Mouse (Mus musculus) heart, embryonic 16.5 days (tissue): ENCODE measurements at regions not wholly inside any gene's neighbourhood (a gene's known extent, or its start where the extent isn't known, plus 50 kb on each side); places are given as distances from the start of the nearest gene placed in this dataset.

ENCODE experiments used
- ATAC-seq: fragments of 200-750 bp; cut with Nextera tagmentation; replicated peaks from 2 replicates; pipeline ENCODE4 v1.8.0; 2017; ENCODE audit warnings: moderate number of reproducible peaks; ENCODE audit not compliant: insufficient read depth, low FRiP score; ENCODE audit errors: extremely low read depth
- H3K27ac ChIP-seq: fragments of 300-500 bp; sonication (generic); 2 replicates; pipeline ENCODE4 v1.5.1; 2014; ENCODE audit warnings: mild to moderate bottlenecking, low read length, control low read depth, moderate library complexity
- H3K27me3 ChIP-seq: fragments of 300-500 bp; sonication (generic); 2 replicates; pipeline ENCODE4 v1.6.1; 2014; ENCODE audit warnings: low read length, mixed read lengths; ENCODE audit not compliant: control insufficient read depth, insufficient read depth
- H3K36me3 ChIP-seq: fragments of 300-500 bp; sonication (generic); 2 replicates; pipeline ENCODE4 v1.6.1; 2014; ENCODE audit not compliant: control insufficient read depth, insufficient read depth
- H3K4me1 ChIP-seq: fragments of 300-500 bp; sonication (generic); 2 replicates; pipeline ENCODE4 v1.6.1; 2014; ENCODE audit warnings: low read length, mixed read lengths; ENCODE audit not compliant: control insufficient read depth, insufficient read depth
- H3K4me2 ChIP-seq: fragments of 300-500 bp; sonication (generic); 2 replicates; pipeline ENCODE4 v1.6.1; 2014; ENCODE audit warnings: low read depth, mild to moderate bottlenecking, control low read depth, low read length
- H3K4me3 ChIP-seq: fragments of 300-500 bp; sonication (generic); 2 replicates; pipeline ENCODE4 v1.5.1; 2014; ENCODE audit warnings: mild to moderate bottlenecking, control low read depth, low read length
- H3K9ac ChIP-seq: fragments of 300-500 bp; sonication (generic); 2 replicates; pipeline ENCODE4 v1.6.1; 2014; ENCODE audit warnings: low read length, control low read depth
- H3K9me3 ChIP-seq: fragments of 300-500 bp; sonication (generic); replicated peaks from 2 replicates; pipeline ENCODE4 v1.6.1; 2016; ENCODE audit warnings: low read length; ENCODE audit not compliant: control insufficient read depth
- WGBS: fragments of 180-500 bp; shearing (Covaris S2); extraction: QIAGEN DNeasy Blood & Tissue Kit; methylation state at CpG from one replicate; pipeline ENCODE4 v1.1.7; 2014; 5-methylcytosine and 5-hydroxymethylcytosine counted together

GRCm38 (mm10) chr13:56359554-56359953 lies 63.2 kb upstream of the Cxcl14 start:
- Histone ChIP-seq H3K27ac (no peak overlapping the region), H3K4me1 (no peaks in the 10 kb centered on the region), H3K9ac (no peak overlapping the region), H3K4me2 (no peak overlapping the region), H3K9me3 (no peaks in the 10 kb centered on the region), H3K4me3 (no peak overlapping the region), H3K27me3 (no peaks in the 10 kb centered on the region; the same call in 1 of the 2 replicates), H3K36me3 (no peaks in the 10 kb centered on the region)
- WGBS: 84% methylated on average over 18 of the region's 18 CpGs
- no peak for ATAC-seq

GRCm38 (mm10) chr13:56360803-56361202 lies 64.5 kb upstream of the Cxcl14 start:
- Histone ChIP-seq H3K4me2 (no peak overlapping the region), H3K36me3 (no peaks in the 10 kb centered on the region), H3K27ac (no peak overlapping the region), H3K27me3 (no peaks in the 10 kb centered on the region; the same call in 1 of the 2 replicates), H3K9ac (no peak overlapping the region), H3K4me3 (no peak overlapping the region), H3K4me1 (no peaks in the 10 kb centered on the region), H3K9me3 (no peaks in the 10 kb centered on the region)
- no peak for ATAC-seq
- WGBS: 79% methylated on average over 2 of the region's 2 CpGs

DNA sequence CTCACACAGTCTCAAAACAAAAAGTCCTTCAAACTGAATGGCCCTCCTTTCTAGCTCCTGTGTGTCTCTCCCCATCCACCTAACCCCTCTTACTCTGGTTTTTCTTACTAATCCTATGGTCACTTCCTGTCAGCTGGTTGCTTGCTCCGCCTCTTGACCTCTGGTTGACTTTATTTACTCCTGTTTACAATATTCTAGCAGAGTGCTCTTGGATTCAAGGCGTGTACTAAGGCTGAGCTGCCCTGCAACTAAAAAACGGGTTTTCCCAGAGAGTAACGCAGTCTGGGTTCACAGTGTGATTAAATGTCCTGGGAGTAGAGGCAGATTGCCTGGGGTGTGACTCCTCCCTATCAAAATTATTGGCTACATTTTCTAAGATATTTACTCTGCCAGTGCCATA lies 64.2 kb upstream of the Gm3045 start:
- H3K27me3 ChIP-seq: no peaks in the 10 kb centered on the region; the same call in 1 of the 2 replicates
- no peak overlapping the region for H3K27ac ChIP-seq
- H3K4me2 ChIP-seq: no peak overlapping the region
- no peak for ATAC-seq
- H3K4me3 ChIP-seq: no peak overlapping the region
- no peaks in the 10 kb centered on the region for H3K9me3 ChIP-seq
- no peak overlapping the region for H3K9ac ChIP-seq
- H3K36me3 ChIP-seq: no peaks in the 10 kb centered on the region
- H3K4me1 ChIP-seq: no peaks in the 10 kb centered on the region
- 71% methylated on average over 4 of the region's 4 CpGs for WGBS

DNA sequence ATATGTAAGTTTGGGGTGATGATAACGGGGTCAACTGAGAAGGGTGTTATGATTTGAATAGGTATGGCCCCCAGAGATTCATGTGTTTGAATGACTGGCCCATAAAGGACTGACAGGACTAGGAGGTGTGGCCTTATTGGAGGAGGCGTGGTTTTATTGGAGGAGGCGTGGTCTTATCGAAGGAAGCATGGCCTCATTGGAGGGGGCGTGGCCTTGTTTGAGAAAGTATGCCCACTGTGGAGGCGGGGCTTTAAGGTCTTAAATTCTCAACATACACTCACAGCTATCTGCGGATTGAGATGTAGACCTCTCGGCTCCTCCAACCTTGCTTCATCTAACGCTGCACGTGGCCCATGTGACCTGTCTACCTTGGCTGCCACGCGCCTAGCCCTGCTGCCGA lies 63.7 kb upstream of the Gm3045 start:
- WGBS: 40% methylated on average over 13 of the region's 13 CpGs
- no peak overlapping the region for H3K9ac ChIP-seq
- H3K9me3 ChIP-seq: no peaks in the 10 kb centered on the region
- H3K36me3 ChIP-seq: no peaks in the 10 kb centered on the region
- ATAC-seq: no peak
- no peak overlapping the region for H3K4me2 ChIP-seq
- H3K27me3 ChIP-seq: no peaks in the 10 kb centered on the region; the same call in 1 of the 2 replicates
- H3K4me3 ChIP-seq: no peak overlapping the region
- no peak overlapping the region for H3K27ac ChIP-seq
- H3K4me1 ChIP-seq: no peaks in the 10 kb centered on the region

DNA sequence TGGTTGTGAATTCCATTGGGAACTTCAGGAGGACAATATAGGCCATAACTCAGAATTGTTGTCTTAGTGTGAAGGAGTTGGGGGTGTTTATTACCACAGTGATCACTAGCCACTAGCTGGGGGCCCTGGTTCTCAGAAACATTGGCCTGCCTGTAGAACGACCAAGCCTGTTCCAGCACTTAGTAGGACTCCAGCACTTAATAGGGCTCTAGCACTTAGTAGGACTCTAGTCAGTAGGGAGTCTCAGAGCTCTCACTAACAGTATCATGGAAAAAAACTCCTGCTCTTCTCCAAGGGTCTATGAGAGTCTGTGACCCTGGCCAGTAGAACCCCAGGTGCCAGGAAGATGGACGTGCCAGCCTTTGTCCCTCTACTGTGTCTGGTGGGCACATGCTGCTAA lies 56.8 kb upstream of the Gm3045 start:
- no peak overlapping the region for H3K4me2 ChIP-seq
- no peak overlapping the region for H3K9ac ChIP-seq
- ATAC-seq: no peak
- H3K4me3 ChIP-seq: no peak overlapping the region
- 0 out of 2 replicates have a peak, but pooled peaks cover 3% of the 10 kb centered on the region for H3K4me1 ChIP-seq
- no peaks in the 10 kb centered on the region for H3K27me3 ChIP-seq
- no peak overlapping the region for H3K27ac ChIP-seq
- H3K9me3 ChIP-seq: no peaks in the 10 kb centered on the region
- no peaks in the 10 kb centered on the region for H3K36me3 ChIP-seq
- WGBS: 65% methylated on average over 2 of the region's 2 CpGs

GRCm38 (mm10) chr13:56371374-56371773 lies 55.0 kb upstream of the Gm3045 start:
- H3K4me1 ChIP-seq: 0 out of 2 replicates have a peak, but pooled peaks cover 3% of the 10 kb centered on the region
- H3K4me3 ChIP-seq: no peak overlapping the region
- no peak overlapping the region for H3K27ac ChIP-seq
- no peak overlapping the region for H3K9ac ChIP-seq
- H3K36me3 ChIP-seq: no peaks in the 10 kb centered on the region
- no peaks in the 10 kb centered on the region for H3K9me3 ChIP-seq
- H3K4me2 ChIP-seq: no peak overlapping the region
- H3K27me3 ChIP-seq: no peaks in the 10 kb centered on the region
- ATAC-seq: no peak
- WGBS: 29% methylated on average over 5 of the region's 5 CpGs

- WGBS: 61% methylated on average over 20 of the region's 20 CpGs
- no peak for ATAC-seq
- H3K27me3 ChIP-seq: no peaks in the 10 kb centered on the region
- no peak overlapping the region for H3K4me2 ChIP-seq
- no peak overlapping the region for H3K4me3 ChIP-seq
- no peaks in the 10 kb centered on the region for H3K9me3 ChIP-seq
- no peak overlapping the region for H3K27ac ChIP-seq
- 0 out of 2 replicates have a peak, but pooled peaks cover 3% of the 10 kb centered on the region for H3K4me1 ChIP-seq
- no peak overlapping the region for H3K9ac ChIP-seq
- no peaks in the 10 kb centered on the region for H3K36me3 ChIP-seq
Measured at GRCm38 (mm10) chr13:56372003-56372725, 54.2 kb upstream of the Gm3045 start.

DNA sequence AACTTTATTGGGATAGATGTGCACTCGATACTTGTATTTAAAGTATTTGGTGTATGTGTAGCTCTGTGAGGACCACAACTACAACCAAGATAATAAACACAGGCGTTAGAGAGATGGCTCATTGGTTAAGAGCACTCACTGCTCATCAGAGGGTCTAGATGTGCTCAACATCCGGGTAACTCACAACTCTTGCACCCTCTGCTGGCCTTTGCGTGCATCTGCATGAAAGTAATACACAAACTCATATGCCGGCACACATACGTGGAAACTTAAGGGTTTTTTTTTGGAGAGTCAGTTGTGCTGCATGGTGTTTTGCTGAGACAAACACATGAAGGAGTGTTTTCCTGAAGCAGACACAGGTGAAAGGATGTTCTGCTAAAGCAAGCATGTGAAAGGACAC lies 53.7 kb upstream of the Gm3045 start:
- Histone ChIP-seq H3K9ac (no peak overlapping the region), H3K9me3 (no peaks in the 10 kb centered on the region), H3K4me1 (0 out of 2 replicates have a peak, but pooled peaks cover 3% of the 10 kb centered on the region), H3K4me2 (no peak overlapping the region), H3K36me3 (no peaks in the 10 kb centered on the region), H3K27ac (no peak overlapping the region), H3K4me3 (no peak overlapping the region), H3K27me3 (no peaks in the 10 kb centered on the region)
- 78% methylated on average over 6 of the region's 6 CpGs for WGBS
- no peak for ATAC-seq
